Mouse (Mus musculus) heart, embryonic 16.5 days (tissue): ENCODE results near the gene Ptges2. TPM values are rescaled to one million over a fixed set of nuclear protein-coding genes. Genes with fewer than 3 reads are reported as not detected.
"Not testable (repeated sequence)": the region's sequence is repeated elsewhere in the genome, so short reads cannot be mapped to it uniquely, and the experiment has no call there.

Experiments used
- ATAC-seq: fragments of 200-750 bp; cut with Nextera tagmentation; replicated peaks from 2 replicates; pipeline ENCODE4 v1.8.0; 2017; ENCODE audit warnings: moderate number of reproducible peaks; ENCODE audit not compliant: insufficient read depth, low FRiP score; ENCODE audit errors: extremely low read depth
- H3K27ac ChIP-seq: fragments of 300-500 bp; sonication (generic); 2 replicates; pipeline ENCODE4 v1.5.1; 2014; ENCODE audit warnings: mild to moderate bottlenecking, low read length, control low read depth, moderate library complexity
- H3K27me3 ChIP-seq: fragments of 300-500 bp; sonication (generic); 2 replicates; pipeline ENCODE4 v1.6.1; 2014; ENCODE audit warnings: low read length, mixed read lengths; ENCODE audit not compliant: control insufficient read depth, insufficient read depth
- H3K36me3 ChIP-seq: fragments of 300-500 bp; sonication (generic); 2 replicates; pipeline ENCODE4 v1.6.1; 2014; ENCODE audit not compliant: control insufficient read depth, insufficient read depth
- H3K4me1 ChIP-seq: fragments of 300-500 bp; sonication (generic); 2 replicates; pipeline ENCODE4 v1.6.1; 2014; ENCODE audit warnings: low read length, mixed read lengths; ENCODE audit not compliant: control insufficient read depth, insufficient read depth
- H3K4me2 ChIP-seq: fragments of 300-500 bp; sonication (generic); 2 replicates; pipeline ENCODE4 v1.6.1; 2014; ENCODE audit warnings: low read depth, mild to moderate bottlenecking, control low read depth, low read length
- H3K4me3 ChIP-seq: fragments of 300-500 bp; sonication (generic); 2 replicates; pipeline ENCODE4 v1.5.1; 2014; ENCODE audit warnings: mild to moderate bottlenecking, control low read depth, low read length
- H3K9ac ChIP-seq: fragments of 300-500 bp; sonication (generic); 2 replicates; pipeline ENCODE4 v1.6.1; 2014; ENCODE audit warnings: low read length, control low read depth
- H3K9me3 ChIP-seq: fragments of 300-500 bp; sonication (generic); replicated peaks from 2 replicates; pipeline ENCODE4 v1.6.1; 2016; ENCODE audit warnings: low read length; ENCODE audit not compliant: control insufficient read depth
- WGBS: fragments of 180-500 bp; shearing (Covaris S2); extraction: QIAGEN DNeasy Blood & Tissue Kit; methylation state at CpG from one replicate; pipeline ENCODE4 v1.1.7; 2014; 5-methylcytosine and 5-hydroxymethylcytosine counted together
- polyA plus RNA-seq: library from polyadenylated mRNA; unstranded; fragments of >200 nt; fragmentation: Nextera tagmentation; extraction: Ambion mirVana; gene quantifications from 2 replicates; pipeline ENCODE4 v1.2.1, GENCODE M21; 2015

Gene Ptges2
- polyA plus RNA-seq, 1 experiment from 2014 or later: 44.2 TPM

- no peak overlapping the region for H3K27ac ChIP-seq
- no peak for ATAC-seq
- WGBS: 58% methylated on average over 6 of the region's 6 CpGs
- H3K9ac ChIP-seq: no peak overlapping the region
- peaks cover 18% of the 10 kb centered on the region for H3K4me1 ChIP-seq
- no peaks in the 10 kb centered on the region for H3K9me3 ChIP-seq
- H3K4me2 ChIP-seq: no peak overlapping the region
- H3K4me3 ChIP-seq: no peak overlapping the region
- peaks cover 8% of the 10 kb centered on the region for H3K27me3 ChIP-seq
- H3K36me3 ChIP-seq: no peaks in the 10 kb centered on the region
Observed at GRCm38 (mm10) chr2:32353836-32354235, 41.9 kb upstream of the Ptges2 start.

GRCm38 (mm10) chr2:32354336-32354895 lies 41.3 kb upstream of the Ptges2 start:
- Histone ChIP-seq H3K27ac (no peak overlapping the region), H3K36me3 (no peaks in the 10 kb centered on the region), H3K4me3 (no peak overlapping the region), H3K9ac (no peak overlapping the region), H3K27me3 (peaks cover 8% of the 10 kb centered on the region), H3K9me3 (no peaks in the 10 kb centered on the region), H3K4me1 (peaks cover 18% of the 10 kb centered on the region), H3K4me2 (no peak overlapping the region)
- 61% methylated on average over 3 of the region's 3 CpGs for WGBS
- ATAC-seq: no peak

GRCm38 (mm10) chr2:32356216-32356615 lies 39.5 kb upstream of the Ptges2 start:
- ATAC-seq: no peak
- no peaks in the 10 kb centered on the region for H3K36me3 ChIP-seq
- no peak overlapping the region for H3K4me2 ChIP-seq
- 47% methylated on average over 10 of the region's 10 CpGs for WGBS
- no peak overlapping the region for H3K9ac ChIP-seq
- no peak overlapping the region for H3K4me3 ChIP-seq
- no peaks in the 10 kb centered on the region for H3K9me3 ChIP-seq
- no peak overlapping the region for H3K27ac ChIP-seq
- H3K4me1 ChIP-seq: peaks cover 22% of the 10 kb centered on the region
- H3K27me3 ChIP-seq: peaks cover 8% of the 10 kb centered on the region

- 70% methylated on average over 3 of the region's 3 CpGs for WGBS
- Histone ChIP-seq H3K4me1 (peaks cover 24% of the 10 kb centered on the region), H3K27ac (no peak overlapping the region)
Observed at GRCm38 (mm10) chr2:32357710-32358109, 38.0 kb upstream of the Ptges2 start.

GRCm38 (mm10) chr2:32358381-32358780 lies 37.3 kb upstream of the Ptges2 start:
- no peaks in the 10 kb centered on the region for H3K36me3 ChIP-seq
- no peak overlapping the region for H3K27ac ChIP-seq
- no peak for ATAC-seq
- H3K4me2 ChIP-seq: no peak overlapping the region
- WGBS: 56% methylated on average over 10 of the region's 10 CpGs
- H3K27me3 ChIP-seq: no peaks in the 10 kb centered on the region
- H3K9ac ChIP-seq: no peak overlapping the region
- no peak overlapping the region for H3K4me3 ChIP-seq
- no peaks in the 10 kb centered on the region for H3K9me3 ChIP-seq
- peaks cover 20% of the 10 kb centered on the region for H3K4me1 ChIP-seq

More at GRCm38 (mm10) chr2:32357710-32358109, 38.0 kb upstream of the Ptges2 start:
- ATAC-seq: no peak
- H3K9ac ChIP-seq: no peak overlapping the region
- no peaks in the 10 kb centered on the region for H3K27me3 ChIP-seq
- no peak overlapping the region for H3K4me2 ChIP-seq
- H3K9me3 ChIP-seq: no peaks in the 10 kb centered on the region
- H3K36me3 ChIP-seq: no peaks in the 10 kb centered on the region
- H3K4me3 ChIP-seq: no peak overlapping the region

GRCm38 (mm10) chr2:32360741-32361140 lies 35.0 kb upstream of the Ptges2 start:
- peaks cover 4% of the 10 kb centered on the region for H3K36me3 ChIP-seq
- no peaks in the 10 kb centered on the region for H3K27me3 ChIP-seq
- peaks cover 13% of the 10 kb centered on the region for H3K4me1 ChIP-seq
- peak overlapping the region; percentile 7; the same call in 1 of the 2 replicates for H3K27ac ChIP-seq
- ATAC-seq: no peak
- peak overlapping the region; percentile 53 for H3K4me3 ChIP-seq
- 8% methylated on average over 14 of the region's 14 CpGs for WGBS
- H3K4me2 ChIP-seq: peak overlapping the region; percentile 86
- H3K9ac ChIP-seq: peak overlapping the region; percentile 44; the same call in 1 of the 2 replicates
- no peaks in the 10 kb centered on the region for H3K9me3 ChIP-seq

GRCm38 (mm10) chr2:32361437-32361836 lies 34.3 kb upstream of the Ptges2 start:
- H3K4me3 ChIP-seq: peak overlapping the region; percentile 53
- peaks cover 6% of the 10 kb centered on the region for H3K36me3 ChIP-seq
- no peak overlapping the region for H3K27ac ChIP-seq
- peak; percentile 39; the same call in 1 of the 2 replicates for ATAC-seq
- no peaks in the 10 kb centered on the region for H3K9me3 ChIP-seq
- peak overlapping the region; percentile 64 for H3K9ac ChIP-seq
- peaks cover 13% of the 10 kb centered on the region for H3K4me1 ChIP-seq
- H3K4me2 ChIP-seq: peak overlapping the region; percentile 86
- H3K27me3 ChIP-seq: no peaks in the 10 kb centered on the region
- 2% methylated on average over 24 of the region's 24 CpGs for WGBS

GRCm38 (mm10) chr2:32362274-32362673 lies 33.4 kb upstream of the Ptges2 start:
- H3K4me3 ChIP-seq: peak overlapping the region; percentile 84
- not testable (repeated sequence) for H3K9me3 ChIP-seq, ATAC-seq, H3K36me3 ChIP-seq, H3K27me3 ChIP-seq
- peak overlapping the region; percentile 88 for H3K27ac ChIP-seq
- H3K4me1 ChIP-seq: peaks cover 13% of the 10 kb centered on the region
- 36% methylated on average over 5 of the region's 5 CpGs for WGBS
- peak overlapping the region; percentile 70 for H3K4me2 ChIP-seq
- H3K9ac ChIP-seq: peak overlapping the region; percentile 91

- no peaks in the 10 kb centered on the region for H3K9me3 ChIP-seq
- H3K27ac ChIP-seq: peak overlapping the region; percentile 88
- no peaks in the 10 kb centered on the region for H3K27me3 ChIP-seq
- peak overlapping the region; percentile 91 for H3K9ac ChIP-seq
- peaks cover 13% of the 10 kb centered on the region for H3K4me1 ChIP-seq
- peak; percentile 77 for ATAC-seq
- WGBS: under 1% methylated on average over 53 of the region's 53 CpGs
- H3K4me2 ChIP-seq: peak overlapping the region; percentile 70
- H3K4me3 ChIP-seq: peak overlapping the region; percentile 84
- peaks cover 10% of the 10 kb centered on the region for H3K36me3 ChIP-seq
Observed at GRCm38 (mm10) chr2:32362817-32363340, 32.8 kb upstream of the Ptges2 start.
